Mouse (Mus musculus) thymus, adult 2 months (tissue): Measurements from ENCODE around the gene Mmp21. TPM values are rescaled to one million over a fixed set of nuclear protein-coding genes. Genes with fewer than 3 reads are reported as not detected.

Experiments used
- DNase-seq: peaks from one replicate; pipeline ENCODE4 v3.0.0; 2021
- H3K27ac ChIP-seq: fragments of 200-500 bp; 2 replicates; pipeline ENCODE4 v1.5.1; 2012; ENCODE audit warnings: low read length, control low read depth; ENCODE audit not compliant: control insufficient read depth, insufficient read depth
- H3K27me3 ChIP-seq: fragments of 200-500 bp; 2 replicates; pipeline ENCODE4 v1.6.1; 2012; ENCODE audit warnings: mild to moderate bottlenecking, low read length, moderate library complexity, mixed read lengths; ENCODE audit not compliant: control insufficient read depth, insufficient read depth
- H3K36me3 ChIP-seq: fragments of 200-500 bp; 2 replicates; pipeline ENCODE4 v1.6.1; 2012; ENCODE audit warnings: mild to moderate bottlenecking, low read length, moderate library complexity; ENCODE audit not compliant: control insufficient read depth, insufficient read depth
- H3K4me1 ChIP-seq: fragments of 200-500 bp; replicated peaks from 2 replicates; pipeline ENCODE4 v1.6.1; 2012; ENCODE audit warnings: low read length; ENCODE audit not compliant: control insufficient read depth, insufficient read depth
- H3K4me3 ChIP-seq: fragments of 200-500 bp; 2 replicates; pipeline ENCODE4 v1.5.1; 2012; ENCODE audit warnings: mild to moderate bottlenecking, low read length, control low read depth, moderate library complexity; ENCODE audit not compliant: control insufficient read depth, insufficient read depth
- CTCF ChIP-seq: fragments of 200-500 bp; IDR thresholded peaks from 2 replicates; pipeline ENCODE4 v1.5.1; 2012; ENCODE audit warnings: mild to moderate bottlenecking, control low read depth, low read length, moderate library complexity, borderline replicate concordance; ENCODE audit not compliant: control insufficient read depth, poor library complexity, insufficient read depth; ENCODE audit errors: extremely low read depth
- POLR2A ChIP-seq: fragments of 200-500 bp; IDR thresholded peaks from 2 replicates; pipeline ENCODE4 v1.6.1; 2012; ENCODE audit warnings: mild to moderate bottlenecking, low read length, control low read depth, moderate library complexity; ENCODE audit not compliant: control insufficient read depth, poor library complexity, insufficient read depth; ENCODE audit errors: extremely low read depth
- WGBS: fragments of 180-500 bp; shearing (Covaris S2); methylation state at CpG from one replicate; pipeline ENCODE4 v1.1.7; 2018; 5-methylcytosine and 5-hydroxymethylcytosine counted together
- polyA plus RNA-seq: library from polyadenylated mRNA; depleted of rRNA; stranded (reverse); fragments of >200 nt; gene quantifications from 2 replicates; pipeline ENCODE4 v1.2.3, GENCODE M21; 2012; rRNA removed

The Mmp21 gene
- polyA plus RNA-seq, result not detected in 2 replicates

GRCm38 (mm10) chr7:133679961-133680360 is at the start of gene Mmp21:
Mmp21 (minus strand) TSS chr7:133680061.
- no peak for DNase-seq
- Histone ChIP-seq H3K27ac (no peak within 1 kb of the TSS), H3K27me3 (no peaks in the 10 kb centered on the region), H3K4me1 (no peaks in the 10 kb centered on the region), H3K36me3 (no peaks in the 10 kb centered on the region), H3K4me3 (no peak within 1 kb of the TSS)
- WGBS, result 97% methylated on average over 3 of the region's 3 CpGs
- TF ChIP-seq CTCF, result no peak
- TF ChIP-seq POLR2A, result no peak

- no peak overlapping the region for H3K4me3 ChIP-seq
- H3K36me3 ChIP-seq, result peaks cover 8% of the 10 kb centered on the region
- no peaks in the 10 kb centered on the region for H3K4me1 ChIP-seq
- no peak for DNase-seq
- H3K27ac ChIP-seq, result no peak overlapping the region
- no peaks in the 10 kb centered on the region for H3K27me3 ChIP-seq
- 97% methylated on average over 5 of the region's 5 CpGs for WGBS
- TF ChIP-seq POLR2A (no peak), CTCF (no peak)
These were observed 49.5 kb upstream of the Mmp21 start for GRCm38 (mm10) chr7:133729351-133729750.

- 88% methylated on average over 6 of the region's 6 CpGs for WGBS
- no peaks in the 10 kb centered on the region for H3K27me3 ChIP-seq
- no peak for TF ChIP-seq CTCF
- TF ChIP-seq POLR2A, result no peak
- H3K4me1 ChIP-seq, result no peaks in the 10 kb centered on the region
- no peak for DNase-seq
- peaks cover 10% of the 10 kb centered on the region; the same call in 1 of the 2 replicates for H3K36me3 ChIP-seq
- H3K27ac ChIP-seq, result no peak overlapping the region
- H3K4me3 ChIP-seq, result no peak overlapping the region
These were observed 47.2 kb upstream of the Mmp21 start for GRCm38 (mm10) chr7:133727027-133727426.

- peaks cover 22% of the 10 kb centered on the region for H3K36me3 ChIP-seq
- no peaks in the 10 kb centered on the region for H3K4me1 ChIP-seq
- no peaks in the 10 kb centered on the region; the same call in 1 of the 2 replicates for H3K27me3 ChIP-seq
- DNase-seq, result no peak
- WGBS, result 94% methylated on average over 10 of the region's 10 CpGs
- TF ChIP-seq CTCF (no peak), POLR2A (no peak)
- no peak overlapping the region for H3K27ac ChIP-seq
- no peak overlapping the region for H3K4me3 ChIP-seq
These were observed 45.7 kb upstream of the Mmp21 start for GRCm38 (mm10) chr7:133725571-133725970.

- WGBS, result 88% methylated on average over 10 of the region's 10 CpGs
- Histone ChIP-seq H3K4me3 (no peak overlapping the region), H3K27ac (no peak overlapping the region), H3K36me3 (peaks cover 29% of the 10 kb centered on the region), H3K27me3 (no peaks in the 10 kb centered on the region; the same call in 1 of the 2 replicates), H3K4me1 (no peaks in the 10 kb centered on the region)
- DNase-seq, result no peak
- no peak for TF ChIP-seq POLR2A
- no peak for TF ChIP-seq CTCF
These were observed 45.0 kb upstream of the Mmp21 start for GRCm38 (mm10) chr7:133724844-133725243.

- no peak for DNase-seq
- no peaks in the 10 kb centered on the region; the same call in 1 of the 2 replicates for H3K27me3 ChIP-seq
- H3K4me3 ChIP-seq, result no peak overlapping the region
- TF ChIP-seq POLR2A (no peak), CTCF (no peak)
- no peaks in the 10 kb centered on the region for H3K4me1 ChIP-seq
- WGBS, result 96% methylated on average over 11 of the region's 11 CpGs
- no peak overlapping the region for H3K27ac ChIP-seq
- peaks cover 58% of the 10 kb centered on the region for H3K36me3 ChIP-seq
These were observed 40.8 kb upstream of the Mmp21 start for GRCm38 (mm10) chr7:133720616-133721015.

- no peak for DNase-seq
- Histone ChIP-seq H3K4me1 (no peaks in the 10 kb centered on the region), H3K4me3 (no peak overlapping the region), H3K27ac (no peak overlapping the region), H3K27me3 (no peaks in the 10 kb centered on the region; the same call in 1 of the 2 replicates), H3K36me3 (peaks cover 63% of the 10 kb centered on the region)
- 100% methylated on average over 1 of the region's 1 CpGs for WGBS
- TF ChIP-seq POLR2A (no peak), CTCF (no peak)
These were observed 38.7 kb upstream of the Mmp21 start for GRCm38 (mm10) chr7:133718580-133718979.
